10 mouse cellular contexts compared by ENCODE assay signal in the genomic region with DNA sequence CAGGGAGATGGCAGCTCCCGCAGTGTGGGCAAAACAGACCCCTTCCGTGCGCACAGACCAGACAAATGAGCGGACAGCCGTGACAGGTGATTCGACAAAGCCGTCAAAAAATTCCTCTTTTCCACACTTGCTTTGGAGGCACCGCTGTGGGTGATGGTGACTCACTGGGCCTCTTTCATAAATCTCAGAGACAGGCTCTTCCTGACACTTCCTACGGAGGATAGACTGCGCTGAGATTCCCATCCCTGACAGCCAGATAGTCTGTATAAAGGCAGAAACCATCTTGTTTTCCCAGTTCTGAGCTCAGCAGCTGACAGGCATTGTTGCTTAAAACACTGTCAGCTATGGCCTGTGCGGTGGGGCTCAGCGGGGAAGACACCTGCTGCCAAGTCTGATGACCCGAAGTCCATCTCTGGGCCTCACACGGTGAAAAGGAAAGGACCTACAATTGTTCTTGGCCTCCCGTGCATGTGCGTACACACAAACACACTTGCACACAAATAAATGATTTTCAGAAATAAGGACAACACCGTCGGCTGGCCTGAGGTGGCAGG. TPM values are rescaled to one million over a fixed set of nuclear protein-coding genes. Genes with fewer than 3 reads are reported as not detected.
DNase-seq lines count a peak whose midpoint lies in the region; ATAC-seq lines count a peak whose summit lies in the region.
"Had no signal": no experiment of that assay in that cellular context is flagged by ENCODE, and none has a peak within 500 bp of the region (broad histone marks: within the 10 kb centered on the region; RNA-seq: fewer than 3 reads in every experiment).

No protein-coding gene starts in this region.

- H3K9me3 ChIP-seq in kidney, embryonic 14.5 days (ENCODE audit: control insufficient read depth, low read length), result no peaks in the 10 kb centered on the region
- no peaks in the 10 kb centered on the region for H3K9me3 ChIP-seq in hindbrain, embryonic 11.5 days (ENCODE audit: control insufficient read depth, low read length)
- H3K9me3 ChIP-seq in midbrain, embryonic 16.5 days (replicated peaks; ENCODE audit: control insufficient read depth, low read length, poor library complexity, severe bottlenecking), result no peaks in the 10 kb centered on the region

- H3K4me1 ChIP-seq in kidney, embryonic 14.5 days (ENCODE audit: control insufficient read depth, insufficient read depth, low read length), result peaks cover 23% of the 10 kb centered on the region
- H3K4me1 ChIP-seq in hindbrain, embryonic 11.5 days (replicated peaks; ENCODE audit: control insufficient read depth, insufficient read depth, low read length), result peaks cover 20% of the 10 kb centered on the region
- H3K4me1 ChIP-seq in midbrain, embryonic 16.5 days (ENCODE audit: control insufficient read depth, insufficient read depth, low read length), result peaks cover 39% of the 10 kb centered on the region

- H3K4me2 ChIP-seq in kidney, embryonic 14.5 days (replicated peaks; ENCODE audit: low read depth, low read length), result peak overlapping the region; percentile 45
- H3K4me2 ChIP-seq in hindbrain, embryonic 11.5 days (replicated peaks; ENCODE audit: low read depth, low read length), result peak overlapping the region; percentile 43; the same call in 1 of the 2 replicates
- peak overlapping the region; percentile 47 for H3K4me2 ChIP-seq in midbrain, embryonic 16.5 days (ENCODE audit: low read length)

- H3K27me3 ChIP-seq in kidney, embryonic 14.5 days (ENCODE audit: control insufficient read depth, insufficient read depth, low read length), result no peaks in the 10 kb centered on the region
- H3K27me3 ChIP-seq in hindbrain, embryonic 11.5 days (ENCODE audit: control insufficient read depth, insufficient read depth, low read length), result peaks cover 4% of the 10 kb centered on the region; the same call in 1 of the 2 replicates
- H3K27me3 ChIP-seq in midbrain, embryonic 16.5 days (ENCODE audit: control insufficient read depth, insufficient read depth, low read depth, low read length), result no peaks in the 10 kb centered on the region

- WGBS in kidney, embryonic 14.5 days, result 23% methylated on average over 18 of the region's 18 CpGs
- 40% methylated on average over 18 of the region's 18 CpGs for WGBS in hindbrain, embryonic 11.5 days
- WGBS in midbrain, embryonic 16.5 days, result 19% methylated on average over 18 of the region's 18 CpGs

- H3K36me3 ChIP-seq in kidney, embryonic 14.5 days (ENCODE audit: control insufficient read depth, insufficient read depth, low read length), result no peaks in the 10 kb centered on the region
- H3K36me3 ChIP-seq in hindbrain, embryonic 11.5 days (ENCODE audit: control insufficient read depth, insufficient read depth, low read length), result no peaks in the 10 kb centered on the region
- H3K36me3 ChIP-seq in midbrain, embryonic 16.5 days (ENCODE audit: control insufficient read depth, insufficient read depth, low read length), result no peaks in the 10 kb centered on the region

- H3K9ac ChIP-seq in kidney, embryonic 14.5 days (ENCODE audit: low read depth, low read length), result no peak overlapping the region
- H3K9ac ChIP-seq in hindbrain, embryonic 11.5 days (ENCODE audit: low read depth, low read length), result no peak overlapping the region
- H3K9ac ChIP-seq in midbrain, embryonic 16.5 days (ENCODE audit: low read depth, low read length), result peak overlapping the region; percentile 21; the same call in 1 of the 2 replicates

- no peak for DNase-seq in kidney, adult 18-20 months
- peak; percentile 55 to 58 for DNase-seq in cerebellum, postnatal 36 days
- peak; percentile 21 for DNase-seq in hindbrain, embryonic 11.5 days (ENCODE audit: low spot score)
- DNase-seq in B cell, adult 2 months, result no peak
- DNase-seq in gastrocnemius, adult 18-20 months (ENCODE audit: low spot score), result no peak
- DNase-seq in gastrocnemius, postnatal 25 days, result no peak
- DNase-seq: lung, adult 2 months; thymus, postnatal 4 days had no signal

- H3K27ac ChIP-seq in kidney, embryonic 14.5 days (ENCODE audit: low read depth, low read length), result no peak overlapping the region
- H3K27ac ChIP-seq in hindbrain, embryonic 11.5 days (ENCODE audit: low read depth, low read length), result no peak overlapping the region
- peak overlapping the region; percentile 74 for H3K27ac ChIP-seq in midbrain, embryonic 16.5 days (ENCODE audit: low read length)

- H3K4me3 ChIP-seq in kidney, embryonic 14.5 days (ENCODE audit: low read length), result peak overlapping the region; percentile 1; the same call in 1 of the 2 replicates
- H3K4me3 ChIP-seq in hindbrain, embryonic 11.5 days (ENCODE audit: low read depth, low read length), result no peak overlapping the region
- H3K4me3 ChIP-seq in midbrain, embryonic 16.5 days (ENCODE audit: low read depth, low read length), result no peak overlapping the region

- ATAC-seq in kidney, embryonic 14.5 days (ENCODE audit: low FRiP score, low TSS enrichment), result no peak
- no peak for ATAC-seq in hindbrain, embryonic 11.5 days (ENCODE audit: low FRiP score)
- ATAC-seq in midbrain, embryonic 16.5 days, result peak; percentile 33

RNA-seq across cellular contexts. Expression of a gene that starts 43.4 kb away (rescaled TPM):
- 3.8 and 5.3 TPM in 2 replicates for polyA plus RNA-seq in kidney, embryonic 14.5 days (2014; fragmentation: Nextera tagmentation; extraction: Ambion mirVana)
- polyA plus RNA-seq in hindbrain, embryonic 11.5 days (2014; fragmentation: Nextera tagmentation; extraction: Ambion mirVana), result 3.8 and 5.3 TPM in 2 replicates
- 2.9 and 3.2 TPM in 2 replicates for polyA plus RNA-seq in midbrain, embryonic 16.5 days (2015; fragmentation: Nextera tagmentation; extraction: Ambion mirVana)
- 1 to 10 TPM; 2.5 to 3.6 TPM for total RNA-seq in gastrocnemius, adult 18-20 months (2021)
- total RNA-seq in gastrocnemius, postnatal 25 days (2021), result 1 to 10 TPM; 4.1 to 5.1 TPM

Comparison
In these comparisons a context has a peak if more than half of its experiments do, and no peak if none do; other contexts are left out.
1. DNase-seq: peak in cerebellum, postnatal 36 days (2 of 2) and hindbrain, embryonic 11.5 days (single experiment); none in kidney, adult 18-20 months (single experiment), B cell, adult 2 months (0 of 2), gastrocnemius, adult 18-20 months (single experiment) and gastrocnemius, postnatal 25 days (single experiment).
2. Peak in every context shown above with its lines, with median percentiles within 50 percentile points of each other: H3K4me2 ChIP-seq.